Mouse (Mus musculus) limb, embryonic 14.5 days (tissue): Measurements from ENCODE around the gene Nek5. TPM values are rescaled to one million over a fixed set of nuclear protein-coding genes. Genes with fewer than 3 reads are reported as not detected.
A peak's percentile ranks its signal among the peaks of the same experiment; 100 is the strongest.

Experiments used
- ATAC-seq: fragments of 200-750 bp; cut with Nextera tagmentation; 2 replicates; pipeline ENCODE4 v1.8.0; 2017; ENCODE audit warnings: low read depth, moderate number of reproducible peaks, moderate TSS enrichment; ENCODE audit not compliant: low FRiP score
- DNase-seq: peaks from one replicate; pipeline ENCODE4 v3.0.0-alpha.2; 2015; ENCODE audit warnings: low spot score
- H3K27ac ChIP-seq: fragments of 300-500 bp; sonication (generic); replicated peaks from 2 replicates; pipeline ENCODE4 v1.5.1; 2014; ENCODE audit warnings: low read depth, mild to moderate bottlenecking, low read length, moderate library complexity, mixed read lengths
- H3K27me3 ChIP-seq: fragments of 300-500 bp; sonication (generic); 2 replicates; pipeline ENCODE4 v1.6.1; 2014; ENCODE audit warnings: low read length, mixed read lengths; ENCODE audit not compliant: control insufficient read depth, insufficient read depth
- H3K36me3 ChIP-seq: fragments of 300-500 bp; sonication (generic); 2 replicates; pipeline ENCODE4 v1.6.1; 2014; ENCODE audit warnings: mild to moderate bottlenecking, low read length, moderate library complexity, mixed read lengths; ENCODE audit not compliant: control insufficient read depth, insufficient read depth
- H3K4me1 ChIP-seq: fragments of 300-500 bp; sonication (generic); 2 replicates; pipeline ENCODE4 v1.6.1; 2014; ENCODE audit warnings: antibody characterized with exemption, low read length, mixed read lengths; ENCODE audit not compliant: control insufficient read depth, insufficient read depth
- H3K4me2 ChIP-seq: fragments of 300-500 bp; sonication (generic); replicated peaks from 2 replicates; pipeline ENCODE4 v1.6.1; 2014; ENCODE audit warnings: low read depth, mild to moderate bottlenecking, low read length, moderate library complexity; ENCODE audit not compliant: severe bottlenecking
- H3K4me3 ChIP-seq: fragments of 300-500 bp; sonication (generic); replicated peaks from 2 replicates; pipeline ENCODE4 v1.5.1; 2014; ENCODE audit warnings: low read length
- H3K9ac ChIP-seq: fragments of 300-500 bp; sonication (generic); 2 replicates; pipeline ENCODE4 v1.6.1; 2014; ENCODE audit warnings: mild to moderate bottlenecking, low read depth, low read length, moderate library complexity; ENCODE audit not compliant: severe bottlenecking
- H3K9me3 ChIP-seq: fragments of 300-500 bp; sonication (generic); 2 replicates; pipeline ENCODE4 v1.6.1; 2016; ENCODE audit warnings: low read length; ENCODE audit not compliant: control insufficient read depth
- POLR2A ChIP-seq: fragments of 200-500 bp; IDR thresholded peaks from 2 replicates; pipeline ENCODE4 v1.8.0; 2012; ENCODE audit warnings: inconsistent platforms, mild to moderate bottlenecking, moderate library complexity, borderline replicate concordance; ENCODE audit not compliant: insufficient read depth, insufficient read length; ENCODE audit errors: extremely low read depth
- whole genome bisulfite sequencing: fragments of 180-500 bp; shearing (Covaris S2); extraction: QIAGEN DNeasy Blood & Tissue Kit; methylation state at CpG from one replicate; pipeline ENCODE4 v1.1.7; 2014; 5-methylcytosine and 5-hydroxymethylcytosine counted together
- polyA plus RNA-seq, 2 experiments: library from polyadenylated mRNA; depleted of rRNA in 1 of 2; stranded (reverse) in 1 of 2; unstranded in 1 of 2; fragments of >200 nt; fragmentation: Nextera tagmentation in 1 of 2; extraction: Ambion mirVana in 1 of 2; gene quantifications; 2 replicates each; pipeline versions ENCODE4 v1.2.1 to v1.2.3; 2012 to 2014

Gene Nek5
- polyA plus RNA-seq, 2 experiments: 0.15 to 0.26 TPM

- DNase-seq (no peak), ATAC-seq (no peak)
- TF ChIP-seq POLR2A: no peak
- Histone ChIP-seq H3K4me2 (no peak overlapping the region), H3K9ac (no peak overlapping the region), H3K27me3 (no peaks in the 10 kb centered on the region), H3K9me3 (no peaks in the 10 kb centered on the region), H3K4me1 (no peaks in the 10 kb centered on the region), H3K36me3 (no peaks in the 10 kb centered on the region), H3K27ac (no peak overlapping the region), H3K4me3 (no peak overlapping the region)
- 88% methylated on average over 4 of the region's 4 CpGs for WGBS
These were observed 35.6 kb downstream of the Nek5 start for GRCm38 (mm10) chr8:22089226-22089625.

- no peaks in the 10 kb centered on the region for H3K27me3 ChIP-seq
- DNase-seq (no peak), ATAC-seq (no peak)
- no peaks in the 10 kb centered on the region for H3K9me3 ChIP-seq
- TF ChIP-seq POLR2A: no peak
- H3K27ac ChIP-seq: no peak overlapping the region
- 83% methylated on average over 9 of the region's 9 CpGs for WGBS
- no peaks in the 10 kb centered on the region for H3K36me3 ChIP-seq
- no peak overlapping the region for H3K4me2 ChIP-seq
- H3K4me3 ChIP-seq: no peak overlapping the region
- no peaks in the 10 kb centered on the region for H3K4me1 ChIP-seq
- no peak overlapping the region for H3K9ac ChIP-seq
These were observed 45.4 kb downstream of the Nek5 start for GRCm38 (mm10) chr8:22079313-22080007.

- TF ChIP-seq POLR2A: no peak
- Histone ChIP-seq H3K9me3 (no peaks in the 10 kb centered on the region; the same call in 1 of the 2 replicates), H3K27ac (no peak overlapping the region), H3K4me3 (peak overlapping the region; percentile 75), H3K36me3 (peaks cover 28% of the 10 kb centered on the region), H3K27me3 (peaks cover 19% of the 10 kb centered on the region), H3K4me2 (peak overlapping the region; percentile 77), H3K9ac (peak overlapping the region; percentile 66), H3K4me1 (peaks cover 4% of the 10 kb centered on the region; the same call in 1 of the 2 replicates)
- DNase-seq (no peak), ATAC-seq (no peak)
- WGBS: 9% methylated on average over 3 of the region's 3 CpGs
These were observed 63.7 kb downstream of the Nek5 start for GRCm38 (mm10) chr8:22061126-22061525.

- Histone ChIP-seq H3K36me3 (peaks cover 22% of the 10 kb centered on the region), H3K27ac (no peak within 1 kb of the TSS), H3K27me3 (peaks cover 19% of the 10 kb centered on the region), H3K9ac (peak within 1 kb of the TSS; percentile 66), H3K4me3 (peak within 1 kb of the TSS; percentile 75), H3K9me3 (no peaks in the 10 kb centered on the region), H3K4me2 (peak within 1 kb of the TSS; percentile 97), H3K4me1 (peaks cover 4% of the 10 kb centered on the region; the same call in 1 of the 2 replicates)
- peak; percentile 92; the same call in 1 of the 2 replicates for TF ChIP-seq POLR2A
- DNase-seq: peak; percentile 97
- whole genome bisulfite sequencing: 0% methylated on average over 24 of the region's 36 CpGs
- peak; percentile 100 for ATAC-seq
These were observed 64.4 kb downstream of the Nek5 start, which contains the start of gene Alg11 for GRCm38 (mm10) chr8:22060446-22060889. Gene Alg11 (plus strand): TSS chr8:22060721.

- 2% methylated on average over 31 of the region's 46 CpGs for WGBS
- ATAC-seq (peak; percentile 75), DNase-seq (no peak)
- Histone ChIP-seq H3K4me2 (peak within 1 kb of the TSS; percentile 97), H3K4me1 (peaks cover 4% of the 10 kb centered on the region; the same call in 1 of the 2 replicates), H3K36me3 (peaks cover 16% of the 10 kb centered on the region), H3K9me3 (no peaks in the 10 kb centered on the region), H3K9ac (peak within 1 kb of the TSS; percentile 66), H3K27me3 (peaks cover 19% of the 10 kb centered on the region), H3K4me3 (peak within 1 kb of the TSS; percentile 75), H3K27ac (no peak within 1 kb of the TSS)
- TF ChIP-seq POLR2A: no peak
These were observed 64.9 kb downstream of the Nek5 start, which contains the start of gene Atp7b for GRCm38 (mm10) chr8:22059821-22060445. Gene Atp7b (minus strand): TSS chr8:22060305.
